Mouse (Mus musculus): ENCODE data around the gene Gria4. TPM values are rescaled to one million over a fixed set of nuclear protein-coding genes. Genes with fewer than 3 reads are reported as not detected.

Gene Gria4
- polyA plus RNA-seq, 1 experiment from 2014 or later = 11.0 TPM

- Histone ChIP-seq H3K27ac (ENCODE audit: low read length) (peak within 1 kb of the TSS; percentile 88), H3K4me1 (ENCODE audit: insufficient read depth, low read length) (peaks cover 15% of the 10 kb centered on the region), H3K4me2 (replicated peaks; ENCODE audit: low read depth, low read length) (peak within 1 kb of the TSS; percentile 68), H3K4me3 (ENCODE audit: low read length) (peak within 1 kb of the TSS; percentile 86), H3K27me3 (ENCODE audit: insufficient read depth, low read length) (no peaks in the 10 kb centered on the region), H3K9me3 (ENCODE audit: low read length) (no peaks in the 10 kb centered on the region), H3K36me3 (ENCODE audit: insufficient read depth, low read length) (peaks cover 8% of the 10 kb centered on the region), H3K9ac (replicated peaks; ENCODE audit: low read length) (peak within 1 kb of the TSS; percentile 82)
- ATAC-seq (ENCODE audit: low FRiP score, low TSS enrichment) = peak; percentile 100
- 1% methylated on average over 31 of the region's 31 CpGs for WGBS
These were observed 420.0 kb downstream of the Gria4 start, which contains the start of gene Msantd4 for GRCm38 (mm10) chr9:4375828-4376639. Gene Msantd4 (plus strand): TSS chr9:4376562.

Small RNA genes lying within 50 kb of the gene (microRNA-seq; reads per million reads assigned to microRNA genes)
- gene Gm23811 (not detected), gene Gm23992 (not detected)
